Mouse (Mus musculus) limb, embryonic 11.5 days (tissue): ENCODE measurements around the gene Ccdc65. TPM values are rescaled to one million over a fixed set of nuclear protein-coding genes. Genes with fewer than 3 reads are reported as not detected.
"Not testable (repeated sequence)": the region's sequence is repeated elsewhere in the genome, so short reads cannot be mapped to it uniquely, and the experiment has no call there.

Experiments
- ATAC-seq: fragments of 200-750 bp; cut with Nextera tagmentation; 2 replicates; pipeline ENCODE4 v1.8.0; 2017; ENCODE audit warnings: low read depth; ENCODE audit not compliant: insufficient number of reproducible peaks, low FRiP score, low TSS enrichment
- DNase-seq: peaks from one replicate; pipeline ENCODE4 v3.0.0-alpha.2; 2015; ENCODE audit warnings: low spot score
- H3K27ac ChIP-seq: fragments of 300-500 bp; sonication (generic); replicated peaks from 2 replicates; pipeline ENCODE4 v1.5.1; 2014; ENCODE audit warnings: low read depth, mild to moderate bottlenecking, low read length
- H3K27me3 ChIP-seq: fragments of 300-500 bp; sonication (generic); 2 replicates; pipeline ENCODE4 v1.6.1; 2014; ENCODE audit warnings: mild to moderate bottlenecking, low read length, mixed read lengths; ENCODE audit not compliant: control insufficient read depth, insufficient read depth
- H3K36me3 ChIP-seq: fragments of 300-500 bp; sonication (generic); 2 replicates; pipeline ENCODE4 v1.6.1; 2014; ENCODE audit warnings: mild to moderate bottlenecking, low read length, moderate library complexity, mixed read lengths; ENCODE audit not compliant: control insufficient read depth, insufficient read depth
- H3K4me1 ChIP-seq: fragments of 300-500 bp; sonication (generic); 2 replicates; pipeline ENCODE4 v1.6.1; 2014; ENCODE audit warnings: low read length, mixed read lengths; ENCODE audit not compliant: control insufficient read depth, insufficient read depth
- H3K4me2 ChIP-seq: fragments of 300-500 bp; sonication (generic); 2 replicates; pipeline ENCODE4 v1.6.1; 2014; ENCODE audit warnings: low read depth, mild to moderate bottlenecking, moderate library complexity; ENCODE audit not compliant: severe bottlenecking
- H3K4me3 ChIP-seq: fragments of 300-500 bp; sonication (generic); 2 replicates; pipeline ENCODE4 v1.5.1; 2014; ENCODE audit warnings: low read depth, low read length
- H3K9ac ChIP-seq: fragments of 300-500 bp; sonication (generic); 2 replicates; pipeline ENCODE4 v1.6.1; 2014; ENCODE audit warnings: mild to moderate bottlenecking, low read length
- H3K9me3 ChIP-seq: fragments of 300-500 bp; sonication (generic); 2 replicates; pipeline ENCODE4 v1.6.1; 2016; ENCODE audit warnings: low read length; ENCODE audit not compliant: control insufficient read depth
- WGBS: fragments of 180-500 bp; shearing (Covaris S2); extraction: QIAGEN DNeasy Blood & Tissue Kit; methylation state at CpG from one replicate; pipeline ENCODE4 v1.1.7; 2014; 5-methylcytosine and 5-hydroxymethylcytosine counted together
- polyA plus RNA-seq: library from polyadenylated mRNA; unstranded; fragments of >200 nt; fragmentation: Nextera tagmentation; extraction: Ambion mirVana; gene quantifications from 2 replicates; pipeline ENCODE4 v1.2.1, GENCODE M21; 2014

Ccdc65 gene
- polyA plus RNA-seq, 1 experiment from 2014 or later, result 0.48 TPM

DNA sequence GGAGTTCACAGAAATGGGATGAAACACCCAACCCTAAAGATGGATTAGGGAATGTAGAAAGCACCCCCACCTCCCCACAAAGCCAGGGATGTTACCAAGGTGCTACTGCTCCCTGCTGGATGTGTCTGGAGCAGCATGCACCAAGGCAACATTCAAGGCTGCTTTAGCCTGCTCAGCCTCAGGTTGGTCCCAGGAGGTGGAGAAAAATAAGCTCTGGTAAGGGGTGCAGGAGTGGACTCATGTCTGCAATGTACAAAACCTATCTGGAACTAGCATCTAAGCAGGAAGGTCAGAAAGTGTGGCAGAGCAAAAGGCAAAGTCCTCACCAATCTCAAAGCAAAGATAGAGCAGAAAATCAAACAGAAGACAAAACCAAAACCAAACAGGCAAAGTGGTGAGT is 29.9 kb downstream of the Ccdc65 start:
- H3K27ac ChIP-seq, result no peak overlapping the region
- ATAC-seq, result no peak
- DNase-seq, result no peak
- H3K36me3 ChIP-seq, result peaks cover 21% of the 10 kb centered on the region
- no peaks in the 10 kb centered on the region for H3K27me3 ChIP-seq
- no peaks in the 10 kb centered on the region; the same call in 1 of the 2 replicates for H3K9me3 ChIP-seq
- no peak overlapping the region for H3K9ac ChIP-seq
- H3K4me3 ChIP-seq, result no peak overlapping the region
- H3K4me2 ChIP-seq, result no peak overlapping the region
- no peaks in the 10 kb centered on the region for H3K4me1 ChIP-seq

DNA sequence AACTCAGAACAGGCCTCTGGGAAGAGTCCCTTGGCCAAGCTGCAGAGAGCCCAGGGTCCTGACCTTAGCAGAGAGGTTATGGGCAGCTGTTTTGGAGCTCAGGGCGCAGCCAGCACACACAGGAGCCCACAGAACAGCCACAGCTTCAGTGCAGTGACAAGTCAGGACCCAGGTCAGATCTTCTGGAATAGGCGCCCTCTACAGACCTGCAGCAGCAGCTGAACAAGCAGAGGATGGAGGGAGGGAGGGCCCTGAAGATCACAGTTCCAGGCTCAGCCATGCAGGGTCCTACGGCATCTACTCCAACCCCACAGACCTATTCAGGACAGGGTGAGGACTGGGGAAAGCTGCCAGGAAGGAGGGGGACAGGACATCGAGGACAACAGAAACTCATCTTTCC is 30.8 kb downstream of the Ccdc65 start:
- Histone ChIP-seq H3K27ac (no peak overlapping the region), H3K4me2 (no peak overlapping the region), H3K36me3 (peaks cover 21% of the 10 kb centered on the region), H3K4me1 (no peaks in the 10 kb centered on the region), H3K9ac (no peak overlapping the region), H3K4me3 (no peak overlapping the region), H3K27me3 (no peaks in the 10 kb centered on the region), H3K9me3 (no peaks in the 10 kb centered on the region; the same call in 1 of the 2 replicates)
- WGBS, result 68% methylated on average over 4 of the region's 4 CpGs
- no peak for DNase-seq
- no peak for ATAC-seq

DNA sequence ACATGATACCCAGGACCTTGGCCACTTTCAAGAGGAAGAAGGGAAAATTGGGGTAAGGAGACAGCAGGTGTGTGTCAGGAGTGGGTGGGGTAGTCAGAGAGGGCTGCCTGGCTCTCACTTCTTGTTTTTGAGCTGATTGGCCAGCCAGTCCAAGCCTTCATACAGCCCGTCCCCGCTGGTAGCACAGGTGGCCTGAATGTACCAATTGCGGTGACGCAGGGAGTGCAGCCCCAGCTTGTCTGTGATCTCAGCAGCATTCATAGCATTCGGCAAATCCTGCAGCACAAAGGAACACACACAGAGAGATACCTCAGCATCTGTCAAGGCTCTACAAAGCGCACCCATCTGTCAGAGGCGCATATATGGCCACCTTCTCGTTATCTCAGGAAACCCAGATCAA is 32.2 kb downstream of the Ccdc65 start:
- Histone ChIP-seq H3K4me1 (no peaks in the 10 kb centered on the region), H3K36me3 (peaks cover 21% of the 10 kb centered on the region), H3K9me3 (no peaks in the 10 kb centered on the region; the same call in 1 of the 2 replicates), H3K27ac (no peak overlapping the region), H3K27me3 (no peaks in the 10 kb centered on the region), H3K4me3 (no peak overlapping the region), H3K4me2 (no peak overlapping the region), H3K9ac (no peak overlapping the region)
- no peak for ATAC-seq
- 88% methylated on average over 8 of the region's 8 CpGs for WGBS
- DNase-seq, result no peak

DNA sequence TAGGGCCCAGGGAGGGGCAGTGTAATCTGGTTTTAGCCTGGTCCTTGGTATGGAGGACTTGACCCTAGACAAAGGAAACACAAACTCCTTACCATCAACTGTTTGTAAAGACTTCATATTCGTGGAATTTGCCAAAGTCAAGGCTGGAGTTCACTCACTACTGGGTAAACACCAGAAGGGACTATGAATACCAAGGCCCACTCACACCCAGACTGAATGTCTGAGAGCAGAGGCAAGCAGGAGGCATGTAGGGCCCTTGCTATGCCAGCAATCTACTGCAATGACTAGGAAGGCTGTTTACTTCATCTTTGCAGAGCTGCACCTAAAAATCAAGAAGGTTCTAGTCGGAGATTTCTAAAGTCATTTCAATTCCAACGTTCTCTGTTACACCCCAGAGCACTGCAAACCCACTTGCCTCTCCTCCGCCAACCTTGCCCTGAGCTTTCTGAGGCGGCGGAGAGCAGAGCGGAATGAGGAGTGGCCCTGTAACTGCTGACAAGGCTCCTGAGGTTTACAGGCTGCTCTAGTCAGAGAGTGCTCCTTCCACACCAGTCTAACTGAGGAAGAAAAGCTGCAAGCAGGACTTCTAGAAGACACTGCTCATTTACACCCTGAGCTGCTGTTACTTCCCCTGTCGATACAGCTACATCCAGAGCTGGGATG is 34.9 kb downstream of the Ccdc65 start:
- ATAC-seq, result no peak
- H3K9ac ChIP-seq, result no peak overlapping the region
- H3K4me2 ChIP-seq, result no peak overlapping the region
- H3K4me1 ChIP-seq, result no peaks in the 10 kb centered on the region
- no peak overlapping the region for H3K4me3 ChIP-seq
- 84% methylated on average over 8 of the region's 8 CpGs for WGBS
- no peak overlapping the region; the same call in 1 of the 2 replicates for H3K27ac ChIP-seq
- H3K9me3 ChIP-seq, result no peaks in the 10 kb centered on the region; the same call in 1 of the 2 replicates
- H3K36me3 ChIP-seq, result peaks cover 16% of the 10 kb centered on the region
- no peak for DNase-seq
- H3K27me3 ChIP-seq, result no peaks in the 10 kb centered on the region

DNA sequence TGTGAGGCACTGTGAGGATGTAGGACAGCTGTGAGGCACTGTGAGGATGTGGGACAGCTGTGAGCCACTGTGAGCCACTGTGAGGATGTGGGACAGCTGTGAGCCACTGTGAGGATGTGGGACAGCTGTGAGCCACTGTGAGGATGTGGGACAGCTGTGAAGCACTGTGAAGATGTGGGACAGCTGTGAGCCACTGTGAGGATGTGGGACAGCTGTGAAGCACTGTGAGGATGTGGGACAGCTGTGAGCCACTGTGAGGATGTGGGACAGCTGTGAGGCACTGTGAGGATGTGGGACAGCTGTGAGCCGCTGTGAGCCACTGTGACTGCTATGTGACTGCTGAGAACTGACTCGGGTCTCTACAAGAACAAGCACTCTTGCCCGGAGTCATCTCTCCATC is 35.9 kb downstream of the Ccdc65 start:
- not testable (repeated sequence) for H3K9me3 ChIP-seq, H3K9ac ChIP-seq, H3K27me3 ChIP-seq, H3K4me3 ChIP-seq, H3K27ac ChIP-seq, H3K4me1 ChIP-seq, ATAC-seq, DNase-seq, H3K4me2 ChIP-seq
- peaks cover 15% of the 10 kb centered on the region for H3K36me3 ChIP-seq
- WGBS, result 93% methylated on average over 3 of the region's 3 CpGs

DNA sequence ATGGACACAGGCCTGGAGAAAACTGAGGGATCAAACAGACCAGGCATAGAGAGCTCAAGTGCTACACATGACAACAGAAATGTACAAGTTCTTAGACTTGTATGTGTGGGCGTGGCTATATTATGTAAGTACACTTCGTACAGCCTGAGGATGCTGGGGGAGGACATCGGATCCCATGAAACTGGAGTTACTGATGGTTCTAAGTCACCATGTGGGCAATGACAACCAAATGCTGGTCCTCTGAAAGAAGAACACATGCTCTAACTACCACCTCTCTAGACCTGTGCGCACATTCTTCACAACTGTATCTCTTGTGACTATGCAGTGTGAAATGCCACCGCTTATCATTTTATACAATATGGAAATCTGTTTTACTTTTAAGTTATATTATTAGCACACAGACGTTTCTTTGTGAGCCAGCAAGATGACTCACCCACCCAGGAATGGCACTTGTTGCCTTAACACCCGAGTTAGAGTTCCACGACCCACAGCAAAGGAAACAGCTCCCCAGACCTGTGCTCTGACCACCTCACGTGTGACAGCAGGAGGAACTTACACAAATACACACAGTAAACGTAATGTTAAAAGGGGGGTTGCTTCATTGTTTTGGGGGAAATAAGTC is 38.4 kb downstream of the Ccdc65 start:
- Histone ChIP-seq H3K36me3 (peaks cover 3% of the 10 kb centered on the region), H3K4me1 (no peaks in the 10 kb centered on the region), H3K27ac (no peak overlapping the region), H3K9me3 (no peaks in the 10 kb centered on the region; the same call in 1 of the 2 replicates), H3K4me2 (no peak overlapping the region), H3K9ac (no peak overlapping the region), H3K27me3 (no peaks in the 10 kb centered on the region), H3K4me3 (no peak overlapping the region)
- ATAC-seq (no peak), DNase-seq (no peak)
- 91% methylated on average over 10 of the region's 10 CpGs for WGBS

DNA sequence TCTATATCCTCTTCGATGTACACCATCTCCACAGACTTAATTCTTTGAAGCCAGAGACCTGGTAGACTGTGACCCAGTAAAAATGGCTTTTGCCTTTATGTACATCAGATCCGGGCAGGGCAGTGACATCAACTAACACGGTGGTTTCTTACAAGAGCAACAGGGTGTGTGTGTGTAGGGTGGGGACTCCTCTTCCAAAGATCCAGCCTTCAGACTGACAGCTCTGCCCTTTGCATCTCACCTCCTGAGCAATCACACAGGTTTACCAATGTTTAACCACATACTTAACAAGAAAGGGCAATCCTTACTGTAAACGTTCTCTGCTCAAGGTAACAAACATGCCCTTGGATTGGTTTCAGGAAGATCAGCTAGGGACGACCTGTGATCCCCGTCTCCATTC is 39.3 kb downstream of the Ccdc65 start:
- Histone ChIP-seq H3K4me1 (no peaks in the 10 kb centered on the region), H3K27ac (no peak overlapping the region)

DNA sequence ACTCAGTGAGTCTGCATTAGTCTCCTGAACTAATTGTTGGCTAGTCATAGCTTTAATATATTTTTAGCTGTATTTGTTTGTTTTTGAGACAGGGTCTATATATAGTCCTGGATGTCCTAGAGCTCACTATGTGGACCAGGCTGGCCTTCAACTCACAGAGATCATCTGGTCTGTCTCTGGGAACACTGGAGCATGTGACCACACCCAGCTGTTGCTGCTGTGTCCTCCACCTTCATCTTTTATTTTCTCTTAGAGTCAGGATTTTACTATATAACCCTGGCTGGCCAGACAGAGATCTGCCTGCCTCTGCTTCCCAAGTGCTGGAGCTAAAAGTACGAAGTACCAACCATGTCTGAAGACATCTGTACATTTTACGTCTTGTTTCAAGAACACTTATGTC is 41.1 kb downstream of the Ccdc65 start:
- no peak for ATAC-seq
- Histone ChIP-seq H3K36me3 (no peaks in the 10 kb centered on the region; the same call in 1 of the 2 replicates), H3K9me3 (no peaks in the 10 kb centered on the region)

More for the DNA sequence above, 39.3 kb downstream of the Ccdc65 start:
- Histone ChIP-seq H3K27me3 (no peaks in the 10 kb centered on the region), H3K4me3 (no peak overlapping the region), H3K9ac (no peak overlapping the region), H3K4me2 (no peak overlapping the region), H3K9me3 (no peaks in the 10 kb centered on the region; the same call in 1 of the 2 replicates), H3K36me3 (peaks cover under 1% of the 10 kb centered on the region)
- ATAC-seq (no peak), DNase-seq (no peak)
- 83% methylated on average over 6 of the region's 6 CpGs for WGBS

More for the DNA sequence above, 41.1 kb downstream of the Ccdc65 start:
- DNase-seq, result no peak
- Histone ChIP-seq H3K4me2 (no peak overlapping the region), H3K27ac (no peak overlapping the region), H3K4me1 (no peaks in the 10 kb centered on the region), H3K4me3 (no peak overlapping the region), H3K27me3 (no peaks in the 10 kb centered on the region), H3K9ac (no peak overlapping the region)
- WGBS, result 96% methylated on average over 2 of the region's 2 CpGs
